Mouse (Mus musculus) adrenal gland, postnatal 4 days (tissue): ENCODE results near the gene Wdr19. TPM values are rescaled to one million over a fixed set of nuclear protein-coding genes. Genes with fewer than 3 reads are reported as not detected.
A peak's percentile ranks its signal among the peaks of the same experiment; 100 is the strongest.
"Not testable (repeated sequence)": the region's sequence is repeated elsewhere in the genome, so short reads cannot be mapped to it uniquely, and the experiment has no call there.

ENCODE experiments used
- DNase-seq, 2 experiments: peaks; one replicate each; pipeline ENCODE4 v3.0.0; 2021 to 2022; ENCODE audit warnings: low spot score in 2 of 2, mixed read lengths in 2 of 2
- total RNA-seq, 2 experiments: library from RNA; stranded (reverse); gene quantifications; 2 replicates each; pipeline ENCODE4 v1.2.3; 2021

Wdr19 gene
- total RNA-seq, 2 experiments from 2014 or later: 15.6 to 17.8 TPM

DNA sequence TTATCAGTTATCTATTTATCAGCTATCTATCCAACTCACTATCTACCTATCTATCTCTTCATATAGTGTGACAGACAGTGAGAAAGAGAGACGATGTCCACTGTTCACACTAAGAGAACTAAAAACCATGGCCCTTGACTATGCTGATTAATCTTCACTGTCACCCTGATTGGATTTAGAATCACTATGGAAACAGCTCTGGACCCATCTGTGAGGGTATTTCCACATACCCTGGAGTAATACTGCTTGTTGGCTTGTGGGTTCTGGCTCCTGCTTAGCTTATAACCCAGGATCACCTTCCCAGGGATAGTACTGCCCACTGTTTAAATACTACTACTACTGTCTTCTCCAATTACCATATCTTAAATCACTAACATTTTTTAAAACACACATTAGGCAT, 17.2 kb upstream of the Wdr19 start:
- DNase-seq: no peak

DNA sequence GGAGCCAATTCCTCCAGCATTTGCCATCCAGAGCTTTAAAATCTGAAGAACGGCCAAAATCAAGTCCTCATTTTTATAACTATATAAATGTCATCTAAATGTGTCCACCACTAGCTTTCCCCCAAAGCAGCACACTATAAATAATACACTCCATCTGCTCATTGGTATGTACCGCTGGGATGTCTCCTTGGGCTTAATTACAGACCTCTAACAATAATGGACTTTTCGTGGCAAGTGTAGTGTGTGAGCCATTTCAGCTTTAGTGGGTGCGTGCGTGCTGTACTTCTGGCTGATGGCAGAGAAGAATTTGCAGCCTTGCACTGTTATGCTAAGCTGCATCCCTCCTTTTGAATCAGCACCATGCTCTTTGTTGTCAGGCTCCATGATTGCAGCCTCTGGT, 7.9 kb upstream of the Wdr19 start:
- DNase-seq: no peak

DNA sequence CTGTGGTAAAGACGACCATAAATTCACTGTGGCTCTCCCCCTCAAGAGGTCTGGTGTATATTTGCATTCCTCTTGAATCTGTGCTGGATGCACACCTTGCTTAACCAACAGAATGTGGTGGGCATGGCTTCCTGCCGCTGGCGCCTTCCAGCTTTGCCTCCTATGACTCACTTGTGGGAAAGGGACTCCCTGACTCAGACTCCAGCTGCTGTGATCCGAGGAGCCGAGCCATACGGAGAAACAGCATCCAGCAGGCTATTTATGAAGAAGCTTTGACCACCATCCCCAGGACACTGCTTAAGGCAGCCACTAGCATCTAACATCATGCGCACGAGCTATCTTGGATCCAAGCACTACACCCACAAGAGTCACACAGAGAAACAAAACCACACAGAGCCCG, 5.1 kb upstream of the Wdr19 start:
- no peak for DNase-seq

DNA sequence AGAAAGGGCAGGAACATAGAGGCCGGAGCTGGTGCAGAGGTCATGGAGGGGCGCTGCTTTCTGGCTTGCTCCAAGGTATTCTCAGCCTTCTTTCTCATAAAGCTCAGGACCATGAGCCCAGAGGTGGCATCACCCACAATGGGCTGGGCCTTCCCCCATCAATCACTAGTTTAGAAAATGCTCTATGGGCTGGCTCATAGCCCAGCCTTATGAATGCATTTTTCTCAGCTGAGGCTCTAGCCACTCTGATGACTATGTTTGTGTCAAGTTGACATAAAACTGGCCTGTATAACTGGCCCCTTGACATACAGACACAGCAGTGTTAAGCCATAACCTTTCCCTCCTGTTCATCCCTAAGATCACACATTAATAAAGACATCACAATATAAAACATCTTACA, 5.2 kb downstream of the Wdr19 start:
- no peak for DNase-seq

DNA sequence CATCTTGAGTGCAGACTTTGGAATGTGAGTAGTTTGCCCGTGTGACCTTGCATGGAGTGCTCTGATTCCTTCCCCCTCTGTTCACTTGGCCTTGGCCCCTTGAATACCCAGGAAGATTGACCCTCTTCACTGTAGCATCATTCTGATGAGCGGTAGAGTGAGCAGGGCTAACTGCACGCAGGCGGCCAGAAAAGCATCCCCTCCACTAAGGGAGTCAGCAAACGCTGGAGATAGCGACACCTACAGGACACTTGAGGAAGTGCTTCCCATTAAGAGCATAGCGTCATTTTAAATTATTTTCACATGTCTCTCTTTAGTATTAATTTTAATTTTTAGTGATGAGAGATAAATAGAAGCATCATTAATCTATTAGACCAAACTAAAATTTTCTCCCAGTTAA, 13.8 kb downstream of the Wdr19 start:
- peak in 1 of 2 experiments; percentile 16 for DNase-seq

DNA sequence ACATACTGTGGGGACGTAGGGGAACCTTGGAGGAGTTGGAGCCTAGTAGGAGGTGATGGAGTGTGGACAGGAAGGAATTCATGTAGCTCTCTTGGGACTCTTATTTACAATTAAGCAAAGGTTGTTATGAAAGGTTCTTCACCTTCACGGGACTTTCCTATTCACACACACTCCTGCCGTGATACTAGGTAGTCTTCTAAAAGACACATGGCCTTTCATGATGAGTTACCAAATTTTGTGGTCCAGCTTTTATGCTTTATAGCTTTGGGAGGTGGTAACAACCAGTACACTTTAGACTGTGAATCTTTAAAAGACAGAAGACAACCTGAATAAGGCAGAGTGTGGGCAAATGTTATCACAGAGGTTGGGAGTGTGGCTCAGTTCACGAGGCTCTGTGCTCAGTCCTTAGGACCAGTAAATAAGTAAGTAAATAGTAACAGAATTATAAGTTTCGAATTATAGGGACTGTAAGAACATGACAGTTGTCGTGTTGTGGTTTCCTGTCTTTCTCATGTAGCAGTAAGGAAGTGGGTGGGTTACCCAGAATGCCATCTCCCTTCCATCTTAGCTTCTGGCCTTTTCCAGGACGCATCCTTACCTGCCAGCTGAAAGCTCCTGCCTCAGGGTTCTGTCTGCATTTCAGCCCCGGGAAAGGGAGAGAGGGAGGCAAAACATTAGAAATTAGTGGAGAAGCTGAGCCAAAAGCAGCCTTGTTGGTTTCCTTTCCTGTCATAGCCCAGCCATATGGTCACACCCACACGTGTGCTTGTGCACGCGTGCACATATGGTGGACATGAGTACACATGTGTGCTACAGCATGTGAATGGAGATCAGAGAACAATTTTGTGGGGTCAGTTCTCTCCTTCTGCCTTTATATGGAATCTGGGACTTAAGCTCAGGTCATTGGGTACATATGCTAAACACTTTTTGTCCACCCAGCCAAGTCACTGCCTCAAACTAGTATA, 18.1 kb downstream of the Wdr19 start:
- DNase-seq: no peak

DNA sequence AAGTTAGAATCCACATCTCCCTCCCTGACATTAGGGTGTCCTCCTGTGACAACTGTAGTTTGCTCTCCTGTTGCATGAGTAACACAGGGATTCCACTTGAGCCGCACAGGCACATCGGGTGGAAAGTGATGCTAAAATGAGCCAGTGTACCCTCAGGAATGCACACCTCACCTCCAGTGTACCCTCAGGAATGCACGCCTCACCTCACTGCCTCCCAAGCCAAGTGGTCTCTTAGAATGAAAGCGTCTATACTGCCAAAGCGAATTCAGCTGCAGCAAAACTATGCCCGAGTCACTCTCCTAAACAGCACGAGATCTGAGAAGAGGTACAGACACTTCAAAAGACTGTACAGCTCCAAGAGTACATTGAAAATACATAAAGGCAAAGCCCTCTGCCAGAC, 21.5 kb downstream of the Wdr19 start:
- no peak for DNase-seq

DNA sequence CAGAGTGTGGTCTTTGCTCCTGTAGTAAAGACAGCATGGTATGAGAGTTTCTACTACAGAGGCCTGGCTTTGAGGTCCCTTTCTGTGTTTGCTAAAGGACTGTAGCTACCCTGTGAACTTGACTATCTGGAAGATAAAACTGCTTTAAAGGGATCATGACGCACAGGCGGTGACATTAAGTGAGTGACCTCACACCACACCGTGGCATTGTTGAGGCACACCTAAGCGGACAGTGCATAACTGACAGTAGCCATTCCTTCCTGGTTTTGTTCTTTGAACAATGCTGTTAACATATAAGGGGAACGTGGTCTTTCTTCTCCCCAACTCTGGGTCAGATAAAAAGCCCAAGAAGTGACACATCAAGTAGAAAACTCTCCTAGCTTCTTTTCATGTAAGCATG, 24.6 kb downstream of the Wdr19 start:
- DNase-seq: no peak

DNA sequence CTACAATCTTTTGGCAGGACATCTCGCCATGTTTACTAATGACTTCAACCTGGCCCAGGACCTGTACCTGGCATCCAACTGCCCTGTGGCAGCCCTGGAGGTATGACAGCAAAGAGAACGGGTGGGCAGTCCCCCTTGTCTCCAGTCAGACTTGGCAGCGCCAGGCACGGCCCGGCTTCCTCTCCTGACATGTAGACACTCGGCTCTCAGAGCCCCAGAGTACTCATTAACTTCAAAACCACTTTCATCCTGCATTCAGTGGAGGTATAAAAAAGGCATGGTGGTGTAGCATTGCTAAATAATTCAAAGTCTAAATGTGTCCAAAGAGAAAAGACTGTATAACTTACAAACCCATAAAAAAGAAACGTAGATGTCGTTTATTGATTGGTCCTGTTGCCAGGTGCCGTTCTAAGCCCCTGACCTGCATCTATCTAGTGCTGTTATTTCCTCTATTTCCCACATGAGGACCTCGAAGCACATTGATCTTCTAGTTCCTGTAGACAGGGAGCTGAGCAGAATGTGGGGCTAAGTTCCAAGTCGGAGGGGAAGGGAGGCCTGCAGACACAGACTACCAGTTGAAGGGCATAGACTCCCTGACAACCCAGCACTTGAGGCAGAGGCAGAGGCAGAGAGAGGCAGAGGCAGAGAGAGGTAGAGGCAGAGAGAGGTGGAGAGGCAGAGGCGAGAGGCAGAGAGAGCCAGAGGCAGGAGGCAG, 31.9 kb downstream of the Wdr19 start:
- no peak for DNase-seq

DNA sequence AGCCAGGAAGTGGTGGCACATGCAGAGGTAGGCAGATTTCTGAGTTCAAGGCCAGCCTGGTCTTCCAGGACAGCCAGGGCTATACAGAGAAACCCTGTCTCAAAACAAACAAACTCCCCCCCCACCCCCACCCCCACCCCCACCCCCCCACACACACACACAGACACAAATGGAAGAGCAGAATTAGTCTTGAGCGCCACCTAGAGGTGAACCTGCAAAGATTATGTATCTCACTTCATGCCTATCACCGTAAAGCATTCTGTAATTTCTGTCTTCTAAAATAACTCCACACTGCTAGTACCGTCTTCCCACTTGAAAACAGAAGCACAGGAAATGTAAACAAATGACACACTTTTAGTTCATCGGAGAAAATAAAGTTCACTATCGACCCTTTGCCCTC, 43.2 kb downstream of the Wdr19 start:
- no peak for DNase-seq

DNA sequence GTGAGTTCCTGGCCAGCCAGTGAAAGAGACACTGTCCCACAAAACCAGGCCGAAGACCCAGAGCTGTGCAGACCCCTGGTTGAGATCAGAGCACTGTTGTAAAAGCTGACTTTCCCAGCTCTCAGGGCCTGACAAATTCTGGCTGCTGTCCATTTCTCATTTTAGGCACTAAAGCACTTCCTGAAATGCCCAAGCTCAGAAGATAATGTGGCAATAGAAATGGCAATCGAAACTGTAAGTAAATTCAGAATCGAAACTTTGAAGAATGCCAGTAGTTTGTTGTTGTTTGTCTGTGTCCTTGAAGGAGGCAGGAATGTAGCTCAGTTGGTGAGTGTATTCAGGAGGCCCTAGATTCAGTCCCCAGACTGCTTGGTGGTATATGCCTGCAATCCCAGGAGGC, 47.8 kb downstream of the Wdr19 start:
- no peak for DNase-seq

DNA sequence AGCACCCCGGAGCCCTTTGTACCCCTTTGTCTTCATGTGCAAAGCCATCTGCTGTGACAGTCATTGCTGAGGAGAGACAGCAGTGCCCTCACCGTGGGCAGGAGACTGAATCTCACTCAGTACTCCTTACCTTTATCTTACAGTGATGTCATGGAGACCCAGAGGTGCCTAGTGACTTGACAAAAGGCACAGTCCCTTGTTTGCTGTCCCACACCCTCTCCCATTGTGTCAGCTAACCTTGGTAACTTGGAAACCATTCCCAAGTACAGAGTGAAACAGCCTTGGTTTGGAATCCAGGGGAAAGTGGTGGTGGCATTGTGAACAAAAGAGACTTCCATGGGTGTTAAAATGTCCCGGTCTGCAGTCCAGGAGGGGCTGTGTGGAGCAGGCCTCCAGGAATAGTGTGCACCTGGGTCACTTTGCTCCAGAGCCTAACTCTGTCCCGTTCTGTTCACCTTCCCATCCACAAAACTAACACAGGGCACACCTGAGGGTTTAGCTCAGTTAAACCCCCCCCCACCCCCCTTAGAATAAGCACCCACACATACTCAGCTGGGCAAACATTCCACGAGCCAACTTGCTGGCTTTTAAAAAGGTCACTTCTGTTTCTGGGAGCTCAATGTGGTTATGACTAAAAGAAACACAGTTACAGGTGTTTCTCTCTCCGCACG, 50.8 kb downstream of the Wdr19 start:
- DNase-seq: no peak

DNA sequence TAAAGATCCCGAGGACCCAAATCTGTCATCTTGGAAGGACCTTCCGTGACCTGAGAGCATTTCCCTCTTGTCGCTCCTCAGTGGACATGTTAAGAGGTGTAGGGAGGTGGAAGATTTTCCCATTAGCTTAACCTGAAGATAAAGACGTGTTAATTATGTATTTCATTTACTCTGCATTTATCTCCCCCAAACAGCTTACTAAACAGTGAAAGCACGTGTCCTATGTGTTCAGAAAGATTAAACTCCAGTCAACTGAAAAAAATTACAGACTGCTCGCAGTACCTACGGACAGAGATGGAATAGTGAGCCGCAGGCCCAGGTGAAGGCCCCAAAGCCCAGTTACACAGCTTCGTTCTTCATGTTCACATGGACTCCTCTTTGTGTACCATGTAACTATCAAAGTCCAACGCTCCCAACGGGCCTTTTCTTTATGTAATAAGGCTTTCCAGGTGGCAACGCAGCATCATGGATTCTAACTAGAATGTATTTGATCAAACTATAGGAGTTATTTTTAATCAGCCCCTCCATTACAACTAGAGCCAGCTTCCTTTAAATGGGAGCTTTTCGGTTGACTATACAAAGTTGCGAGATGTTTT, 58.5 kb downstream of the Wdr19 start:
- DNase-seq: no peak

DNA sequence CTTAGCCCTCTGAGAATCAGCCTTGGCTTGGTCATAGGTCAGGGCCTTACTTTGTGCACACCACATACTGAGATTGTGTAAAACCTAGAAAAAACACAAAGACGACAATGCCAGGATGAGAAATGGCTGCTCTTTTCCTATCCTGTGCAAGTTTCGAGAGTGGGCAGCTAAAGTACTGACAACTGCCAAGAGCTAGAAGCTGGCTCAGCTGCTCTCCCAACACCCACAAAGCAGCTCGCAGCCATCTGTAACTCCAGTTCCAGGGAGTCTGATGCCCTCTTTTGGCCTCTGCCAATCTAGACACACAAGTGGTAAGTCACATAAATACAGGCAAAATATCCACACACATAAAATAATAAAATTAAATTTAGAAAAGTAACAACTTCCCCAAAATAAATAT, 74.5 kb downstream of the Wdr19 start:
- DNase-seq: no peak

DNA sequence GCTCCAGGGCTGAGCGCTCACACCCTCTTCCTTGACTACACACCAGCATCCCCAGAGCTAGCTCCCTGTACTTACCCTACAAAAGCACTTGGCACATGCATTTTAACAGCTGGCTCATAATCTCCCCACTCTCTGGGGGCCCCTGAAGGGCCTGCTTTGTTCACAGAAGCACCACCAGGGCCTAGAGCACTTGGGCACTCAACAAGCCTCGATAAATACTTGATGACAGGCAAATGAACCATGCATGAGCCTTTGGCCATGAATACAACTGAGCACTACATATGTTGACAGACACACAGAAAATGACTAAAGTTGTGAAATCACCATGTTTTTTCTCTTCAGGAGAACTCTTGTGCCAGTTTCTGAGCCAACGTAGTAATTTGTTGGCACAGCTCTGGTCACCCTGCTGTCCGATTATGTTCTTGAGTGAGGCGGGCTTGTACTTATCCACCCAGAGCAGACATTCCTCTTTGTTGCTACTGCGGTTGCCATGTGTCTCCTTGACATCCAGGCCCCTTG, 79.7 kb downstream of the Wdr19 start:
- no peak for DNase-seq

DNA sequence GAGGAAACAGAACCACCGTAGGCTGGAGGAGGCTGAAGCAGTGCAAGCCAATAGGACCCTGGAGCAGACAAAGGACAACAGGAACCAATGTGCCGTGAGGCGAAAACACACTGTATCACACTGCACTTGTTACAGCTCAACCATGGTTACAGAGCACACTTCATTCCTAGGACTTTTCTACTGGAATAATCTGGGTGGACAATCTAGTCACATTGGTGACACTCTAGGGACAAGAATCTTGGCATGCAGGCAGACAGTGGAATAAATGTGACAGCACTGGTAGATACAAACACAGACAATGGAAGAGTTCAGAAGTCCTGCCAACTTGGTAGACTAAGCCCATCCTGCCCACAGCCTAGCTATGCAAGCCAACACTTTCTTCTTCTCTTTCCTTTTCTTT, 81.7 kb downstream of the Wdr19 start:
- DNase-seq: no peak

DNA sequence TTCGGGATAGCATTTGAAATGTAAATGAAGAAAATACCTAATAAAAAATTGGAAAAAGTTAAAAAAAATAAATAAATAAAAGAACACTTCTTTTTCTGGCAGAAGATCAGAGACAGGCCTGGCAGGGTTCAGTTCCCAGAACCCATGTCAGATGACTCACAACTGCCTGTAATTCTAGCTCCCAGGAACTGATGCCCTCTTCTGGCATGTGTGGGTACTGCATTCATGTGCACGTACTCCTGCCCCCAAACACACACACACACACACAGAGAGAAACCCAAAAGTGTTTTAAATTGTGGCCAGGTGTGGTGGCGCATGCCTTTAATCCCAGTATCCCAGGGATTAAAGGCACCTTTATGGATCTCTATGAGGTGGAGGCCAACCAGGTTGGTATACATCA, 84.7 kb downstream of the Wdr19 start:
- no peak for DNase-seq

DNA sequence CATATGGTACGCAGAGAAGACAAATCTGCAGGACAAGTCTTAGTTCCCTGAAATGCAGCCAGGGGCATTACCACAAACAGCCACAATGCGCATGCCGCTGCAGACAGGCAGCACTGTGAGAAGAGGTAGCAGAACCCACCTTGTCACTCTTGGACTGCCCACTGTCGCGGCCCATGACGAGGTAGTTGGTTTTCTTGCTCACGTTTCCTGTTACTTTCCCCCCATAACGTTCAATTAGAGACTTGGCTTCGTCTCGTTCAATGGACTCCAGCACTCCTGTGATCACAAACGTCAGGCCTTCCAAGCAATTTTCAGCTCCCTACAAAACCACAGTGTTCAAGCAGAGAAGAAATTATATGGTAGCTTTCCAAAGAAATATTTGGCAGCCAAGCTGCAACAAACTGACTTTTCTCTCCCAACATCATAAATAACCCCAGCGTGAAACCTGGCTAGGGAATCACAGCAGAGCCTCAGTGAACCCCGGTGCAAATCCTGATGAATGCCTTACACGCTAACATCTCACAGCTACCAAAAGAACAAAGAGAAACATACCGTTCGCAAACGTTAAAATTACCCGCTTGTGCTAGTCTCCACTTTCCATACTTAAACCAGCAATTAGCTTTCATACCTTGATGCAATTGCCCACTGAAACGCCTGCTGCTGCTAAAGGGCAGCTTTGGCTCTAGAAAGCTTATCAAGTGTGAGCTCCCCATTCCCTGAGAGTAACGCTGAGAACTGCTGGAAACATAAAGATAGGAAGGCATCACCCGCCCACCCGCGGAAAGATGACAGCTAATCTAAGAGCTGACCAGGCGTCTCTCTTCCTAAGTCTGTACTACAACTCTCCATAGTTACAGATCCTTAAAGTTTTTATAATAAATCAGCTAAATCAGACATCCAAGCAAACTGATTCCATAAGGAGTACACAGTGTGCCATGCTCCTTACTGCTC, 88.5 kb downstream of the Wdr19 start:
- DNase-seq: no peak

DNA sequence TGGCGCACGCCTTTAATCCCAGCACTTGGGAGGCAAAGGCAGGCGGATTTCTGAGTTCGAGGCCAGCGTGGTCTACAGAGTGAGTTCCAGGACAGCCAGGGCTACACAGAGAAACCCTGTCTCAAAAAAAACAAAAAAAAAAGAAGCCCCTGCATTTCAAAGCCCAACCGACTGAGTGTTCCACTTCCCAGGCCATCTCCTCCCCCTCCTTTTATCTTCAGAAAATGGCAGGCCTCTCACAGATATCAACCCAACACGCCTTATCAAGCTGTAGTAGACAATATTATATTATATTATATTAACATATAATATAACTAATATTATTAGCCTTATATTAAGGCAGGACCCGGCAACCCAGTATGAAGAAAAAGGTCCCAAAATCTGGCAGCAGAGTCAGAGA, 89.5 kb downstream of the Wdr19 start:
- not testable (repeated sequence) for DNase-seq

DNA sequence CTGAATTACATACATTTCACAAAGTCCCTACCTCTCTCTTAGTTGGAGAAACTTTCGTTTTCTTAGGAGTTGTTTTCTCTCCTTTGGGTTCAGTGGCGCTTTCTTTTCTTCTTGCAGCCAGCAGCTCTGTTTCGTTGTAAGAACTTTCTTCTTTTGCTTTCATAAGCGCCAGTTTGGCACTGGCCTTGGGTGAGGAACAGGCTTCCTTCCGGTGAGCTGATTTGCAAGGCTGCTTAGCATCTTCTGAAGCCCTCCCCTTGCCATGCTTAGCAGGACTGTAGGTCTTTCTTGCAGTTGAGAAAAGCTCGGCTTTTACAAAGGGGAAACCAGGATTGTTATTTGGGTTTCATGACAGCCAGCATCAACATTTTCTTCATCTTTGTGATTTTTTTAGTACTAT, 94.1 kb downstream of the Wdr19 start:
- no peak for DNase-seq
